Mouse (Mus musculus) retina, postnatal 1 day (tissue): ENCODE measurements at regions not wholly inside any gene's neighbourhood (a gene's known extent, or its start where the extent isn't known, plus 50 kb on each side); places are given as distances from the start of the nearest gene placed in this dataset.
"Not testable (repeated sequence)": the region's sequence is repeated elsewhere in the genome, so short reads cannot be mapped to it uniquely, and the experiment has no call there.

Source experiments
- DNase-seq: peaks from one replicate; pipeline ENCODE4 v3.0.0-alpha.2; 2012

DNA sequence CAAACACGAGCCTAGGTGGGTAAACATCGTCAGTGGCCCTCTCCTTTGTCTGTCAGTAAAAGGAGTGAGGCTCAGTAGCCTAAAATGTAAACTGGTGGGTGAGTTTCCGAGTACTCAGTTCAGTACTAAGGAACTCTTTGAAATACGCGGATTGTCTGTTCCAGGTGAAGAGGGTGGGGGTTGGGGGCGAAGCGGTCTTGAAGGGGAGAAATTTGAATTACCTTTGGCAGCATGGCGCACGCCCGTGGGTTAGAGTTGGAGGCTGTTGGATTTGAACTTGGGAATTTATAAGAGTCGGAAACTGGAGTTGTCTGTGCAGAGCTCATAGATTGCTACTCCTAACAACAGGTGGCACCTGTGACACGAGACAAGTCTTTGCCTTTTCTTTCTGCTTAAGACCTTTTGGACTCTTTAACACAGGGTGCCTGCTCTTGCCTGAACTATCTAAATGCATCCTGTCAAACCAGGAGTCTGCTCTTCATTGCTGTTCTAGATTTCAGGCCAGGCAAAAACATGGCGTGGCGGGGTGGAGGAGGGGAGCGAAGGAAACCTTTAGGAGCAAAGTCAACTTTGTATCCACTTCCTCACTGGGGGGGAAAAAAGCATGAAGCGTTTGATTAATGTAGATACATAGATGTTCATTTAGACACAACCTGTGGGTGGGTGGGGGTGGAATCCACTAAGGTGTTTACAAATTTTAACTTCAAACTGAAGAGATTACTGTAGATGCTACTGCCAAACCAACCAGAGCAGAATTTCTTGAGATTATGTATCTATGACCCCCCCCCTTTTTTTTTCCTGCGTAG lies 89.0 kb upstream of the Rpl34 start:
- DNase-seq, result no peak

- peak; percentile 92 for DNase-seq
Measured at GRCm38 (mm10) chr3:130818467-130819030, 88.4 kb upstream of the Rpl34 start.

DNA sequence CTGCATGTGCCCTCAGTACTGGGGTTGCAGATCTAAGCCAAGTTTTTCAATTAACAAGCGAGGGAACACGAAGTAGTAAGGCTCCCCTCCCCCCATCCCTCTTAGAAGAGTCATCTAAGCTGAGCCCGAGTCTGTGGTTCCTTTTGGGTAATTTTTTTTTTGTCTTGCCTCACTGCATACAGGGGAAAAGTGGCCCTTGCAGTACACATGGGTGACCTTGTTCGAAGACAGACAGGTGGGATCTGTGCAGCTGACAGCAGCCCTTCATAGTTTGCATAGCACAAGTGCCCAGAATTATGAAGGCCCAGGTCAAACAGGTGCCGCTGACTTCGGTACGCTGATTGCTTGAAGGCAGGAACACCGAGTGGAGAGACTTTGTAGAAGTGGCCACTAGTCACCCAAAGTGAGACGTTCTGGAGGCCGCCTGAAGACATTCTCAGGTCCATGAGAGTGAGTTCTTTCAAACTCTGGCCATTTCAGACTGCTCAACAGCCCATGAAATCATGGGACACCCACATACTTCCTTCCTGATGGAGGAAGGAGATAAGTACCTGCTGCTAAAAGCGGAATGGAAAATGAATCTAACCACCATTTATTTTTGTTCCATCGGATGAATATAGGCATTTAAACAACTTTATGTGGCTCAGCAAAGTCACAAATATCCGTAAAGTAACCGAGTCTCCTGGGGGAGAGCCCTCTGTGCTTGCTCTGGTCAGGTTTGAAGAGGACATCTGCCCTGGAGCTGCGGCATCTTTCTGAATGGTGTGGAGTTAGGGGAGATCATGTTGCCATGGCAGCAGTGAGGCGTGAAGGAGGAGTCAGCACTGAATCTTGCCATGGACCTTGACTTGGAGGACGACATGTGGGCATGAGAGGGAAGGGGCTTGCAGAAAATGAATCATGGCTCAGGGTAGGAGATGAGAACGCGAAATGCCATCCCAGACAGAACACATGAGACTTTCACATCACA lies 79.8 kb upstream of the Rpl34 start:
- DNase-seq, result peak; percentile 30

DNA sequence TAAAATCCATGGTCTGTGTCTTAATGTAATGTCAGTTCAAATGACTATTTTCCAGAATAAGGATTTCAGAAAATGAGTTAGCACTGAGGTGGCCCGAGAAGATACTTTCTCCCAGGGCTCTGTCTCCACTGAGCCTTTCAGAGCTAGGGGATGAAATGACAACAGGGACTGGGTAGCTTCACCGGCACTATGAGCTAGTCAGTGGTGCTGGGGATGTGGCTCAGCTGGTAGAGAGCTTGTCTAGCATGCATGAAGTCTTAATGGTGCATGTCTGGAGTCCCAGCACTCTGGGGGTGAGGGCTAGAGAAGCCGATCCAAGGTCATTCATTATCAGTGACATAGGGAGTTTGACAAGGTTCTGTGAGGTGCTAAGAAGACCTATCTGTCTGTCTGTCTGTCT lies 75.1 kb upstream of the Rpl34 start:
- no peak for DNase-seq

GRCm38 (mm10) chr3:130804327-130804662 lies 74.1 kb upstream of the Rpl34 start:
- no peak for DNase-seq

- no peak for DNase-seq
Measured at GRCm38 (mm10) chr3:130803591-130804326, 73.6 kb upstream of the Rpl34 start.

DNA sequence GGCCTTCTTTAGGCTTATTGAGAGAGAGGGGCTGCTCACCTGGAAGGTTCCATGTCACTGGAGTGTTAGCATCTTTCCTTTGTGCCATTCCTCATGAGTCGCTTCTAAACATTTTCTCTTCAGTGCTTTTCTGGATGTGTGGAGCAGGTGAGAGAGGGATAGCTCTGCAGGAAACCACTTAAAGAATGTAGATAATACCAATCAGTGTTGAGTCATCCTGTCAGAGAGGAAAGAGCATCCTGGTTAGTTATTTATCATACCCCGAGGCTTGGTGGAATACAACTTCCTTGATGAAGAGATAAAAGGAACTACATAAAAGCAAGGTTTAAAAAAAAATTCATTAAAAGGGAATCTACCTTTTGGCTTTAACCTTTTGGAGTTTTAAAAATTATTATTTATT lies 69.8 kb upstream of the Rpl34 start:
- DNase-seq, result no peak

- DNase-seq, result not testable (repeated sequence)
Measured at GRCm38 (mm10) chr3:130797956-130798355, 67.8 kb upstream of the Rpl34 start.

DNA sequence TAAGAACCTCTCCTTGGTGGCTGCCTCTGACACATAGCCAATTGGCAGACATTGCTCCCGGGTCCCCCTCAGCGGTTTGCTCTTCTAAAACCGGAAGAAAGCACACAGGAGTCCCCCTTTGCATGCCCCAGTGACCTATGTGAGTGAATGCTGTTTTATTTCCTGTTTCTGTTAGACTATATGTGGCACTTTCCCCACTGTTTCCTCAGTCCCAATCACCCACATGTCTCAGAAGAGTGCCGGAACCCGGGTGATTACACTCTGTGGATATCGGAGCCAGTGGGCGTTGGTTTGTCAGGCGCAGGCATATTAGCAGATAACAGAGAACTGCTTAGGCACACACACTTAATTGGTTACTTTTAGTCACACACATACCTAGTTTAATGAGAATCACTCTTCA lies 66.3 kb upstream of the Rpl34 start:
- DNase-seq, result no peak

GRCm38 (mm10) chr3:130795396-130795795 lies 65.2 kb upstream of the Rpl34 start:
- DNase-seq, result no peak

DNA sequence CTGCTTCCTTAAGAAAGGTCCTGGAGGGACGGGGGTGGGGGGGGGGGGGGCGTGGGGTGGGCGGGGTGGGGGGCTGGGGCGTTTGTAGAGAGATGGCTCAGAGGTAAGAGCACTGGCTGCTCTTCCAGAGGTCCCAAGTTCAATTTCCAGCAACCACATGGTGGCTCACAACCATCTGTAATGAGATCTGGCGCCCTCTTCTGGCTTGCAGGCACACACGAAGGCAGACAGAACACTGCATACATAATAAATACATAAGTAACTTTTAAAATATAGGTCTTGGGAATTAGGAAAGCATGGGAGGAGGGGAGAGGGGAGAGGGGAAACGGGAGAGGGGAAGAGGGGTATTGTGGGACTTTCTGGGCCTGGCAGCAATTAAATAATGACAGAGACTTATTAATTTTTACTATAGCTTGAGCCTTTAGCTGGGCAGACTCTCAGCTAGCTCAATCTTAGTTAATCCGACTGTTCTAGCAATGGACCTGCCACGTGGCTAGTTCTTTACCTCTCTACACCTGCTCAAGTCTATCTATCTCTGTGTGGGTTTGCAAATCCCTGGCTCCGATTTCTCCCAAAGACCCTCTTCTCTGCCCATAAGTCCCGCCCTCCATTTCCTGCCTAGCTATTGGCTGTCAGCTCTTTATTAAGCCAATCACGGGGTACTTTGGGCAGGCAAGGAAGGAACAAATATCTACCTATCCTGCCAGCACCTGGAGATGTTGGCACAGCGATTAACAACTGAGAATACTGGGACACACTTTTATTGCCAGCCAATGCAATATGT lies 64.1 kb upstream of the Rpl34 start:
- DNase-seq, result no peak

- DNase-seq, result no peak
Measured at GRCm38 (mm10) chr3:130780706-130781240, 50.6 kb upstream of the Rpl34 start.
